Mouse (Mus musculus): ENCODE measurements at regions not wholly inside any gene's neighbourhood (a gene's known extent, or its start where the extent isn't known, plus 50 kb on each side); places are given as distances from the start of the nearest gene placed in this dataset.
A peak's percentile ranks its signal among the peaks of the same experiment; 100 is the strongest.

DNA sequence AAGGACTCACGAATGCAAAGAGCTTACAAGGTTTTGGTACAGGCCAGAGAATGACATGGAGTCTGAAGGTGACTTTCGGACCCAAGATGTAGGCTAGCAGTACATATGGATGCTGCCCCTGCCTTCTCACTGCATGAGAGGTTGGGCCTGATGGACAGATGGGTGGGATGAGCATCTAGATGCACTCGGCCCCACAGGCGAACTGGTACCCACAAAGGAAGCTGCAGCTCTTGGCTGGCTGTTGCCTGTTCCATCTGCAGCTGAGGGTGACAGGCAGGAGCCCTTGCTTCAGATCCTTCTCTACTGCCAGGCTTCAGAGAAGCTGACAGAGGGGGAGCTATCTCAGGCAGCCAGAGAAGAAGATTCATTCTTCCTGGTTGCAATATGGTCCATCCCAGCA, 216.8 kb upstream of the Tas2r119 start:
- no peaks in the 10 kb centered on the region for H3K4me1 ChIP-seq (ENCODE audit: insufficient read depth, low read length)
- WGBS = 90% methylated on average over 4 of the region's 4 CpGs
- H3K27me3 ChIP-seq (ENCODE audit: insufficient read depth, low read length) = no peaks in the 10 kb centered on the region
- H3K9ac ChIP-seq (replicated peaks; ENCODE audit: low read length, poor library complexity, severe bottlenecking) = no peak overlapping the region
- no peak overlapping the region for H3K27ac ChIP-seq (ENCODE audit: low read depth, low read length)
- no peak overlapping the region for H3K4me3 ChIP-seq (ENCODE audit: low read depth, low read length)
- DNase-seq (ENCODE audit: low spot score) = peak; percentile 27
- H3K36me3 ChIP-seq (ENCODE audit: insufficient read depth, low read length) = no peaks in the 10 kb centered on the region
- H3K9me3 ChIP-seq (ENCODE audit: low read length) = no peaks in the 10 kb centered on the region
- no peak for TF ChIP-seq CTCF (IDR thresholded peaks at IDR 0.05)
- ATAC-seq (ENCODE audit: low FRiP score) = no peak
- H3K4me2 ChIP-seq (ENCODE audit: low read depth, low read length, poor library complexity, severe bottlenecking) = no peak overlapping the region

DNA sequence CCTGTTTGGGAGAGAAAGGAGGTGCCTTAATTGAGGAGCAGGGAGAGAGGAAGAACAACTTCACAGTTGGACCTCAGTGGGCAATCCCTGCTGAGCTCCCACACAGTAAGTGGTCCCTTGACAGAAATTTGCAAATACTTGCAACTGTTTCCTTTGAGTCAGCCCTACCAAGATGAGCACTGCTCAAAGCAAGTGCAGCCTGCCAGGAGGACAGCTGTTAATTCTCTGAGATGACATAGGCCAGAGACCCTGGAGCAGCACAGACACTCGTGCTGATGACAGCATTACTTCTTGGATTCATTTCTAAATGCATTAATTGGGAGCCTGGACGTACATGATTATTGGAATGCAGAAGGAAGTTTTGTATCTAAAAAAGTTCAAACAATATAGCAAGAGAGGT, 215.1 kb upstream of the Tas2r119 start:
- Histone ChIP-seq H3K4me1 (ENCODE audit: insufficient read depth, low read length) (no peaks in the 10 kb centered on the region), H3K36me3 (ENCODE audit: insufficient read depth, low read length) (no peaks in the 10 kb centered on the region), H3K4me2 (ENCODE audit: low read depth, low read length, poor library complexity, severe bottlenecking) (no peak overlapping the region), H3K9ac (replicated peaks; ENCODE audit: low read length, poor library complexity, severe bottlenecking) (no peak overlapping the region), H3K4me3 (ENCODE audit: low read depth, low read length) (no peak overlapping the region), H3K9me3 (ENCODE audit: low read length) (no peaks in the 10 kb centered on the region), H3K27me3 (ENCODE audit: insufficient read depth, low read length) (no peaks in the 10 kb centered on the region), H3K27ac (ENCODE audit: low read depth, low read length) (no peak overlapping the region)
- no peak for ATAC-seq (ENCODE audit: low FRiP score)
- peak; percentile 43 for DNase-seq (ENCODE audit: low spot score)
- no peak for TF ChIP-seq CTCF (IDR thresholded peaks at IDR 0.05)
- WGBS = 63% methylated on average over 2 of the region's 2 CpGs

DNA sequence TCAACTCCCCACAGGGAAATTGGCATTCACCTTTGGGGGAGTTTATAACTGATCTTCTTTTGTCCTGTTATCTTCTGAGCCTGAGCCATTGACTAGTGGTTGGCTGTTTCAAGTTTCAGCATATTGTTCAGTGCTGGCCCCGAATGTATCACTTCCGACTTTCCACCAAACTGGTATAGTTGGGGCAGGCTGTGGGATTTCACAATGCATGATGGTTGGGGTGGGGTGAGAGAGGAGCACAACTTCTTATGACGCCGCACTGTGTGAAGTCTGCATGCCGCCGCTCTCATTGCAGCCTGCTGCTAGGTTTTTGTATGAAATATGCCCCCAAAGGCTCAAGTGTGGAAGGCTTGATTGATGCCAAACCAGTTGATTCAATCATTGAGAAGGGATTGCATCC, 212.2 kb upstream of the Tas2r119 start:
- Histone ChIP-seq H3K9me3 (ENCODE audit: low read length) (no peaks in the 10 kb centered on the region), H3K9ac (replicated peaks; ENCODE audit: low read length, poor library complexity, severe bottlenecking) (no peak overlapping the region), H3K27me3 (ENCODE audit: insufficient read depth, low read length) (no peaks in the 10 kb centered on the region), H3K4me1 (ENCODE audit: insufficient read depth, low read length) (no peaks in the 10 kb centered on the region), H3K4me3 (ENCODE audit: low read depth, low read length) (no peak overlapping the region), H3K27ac (ENCODE audit: low read depth, low read length) (no peak overlapping the region), H3K36me3 (ENCODE audit: insufficient read depth, low read length) (no peaks in the 10 kb centered on the region), H3K4me2 (ENCODE audit: low read depth, low read length, poor library complexity, severe bottlenecking) (no peak overlapping the region)
- ATAC-seq (ENCODE audit: low FRiP score) (no peak), DNase-seq (ENCODE audit: low spot score) (no peak)
- 93% methylated on average over 6 of the region's 6 CpGs for WGBS
- TF ChIP-seq CTCF (IDR thresholded peaks at IDR 0.05) = no peak

DNA sequence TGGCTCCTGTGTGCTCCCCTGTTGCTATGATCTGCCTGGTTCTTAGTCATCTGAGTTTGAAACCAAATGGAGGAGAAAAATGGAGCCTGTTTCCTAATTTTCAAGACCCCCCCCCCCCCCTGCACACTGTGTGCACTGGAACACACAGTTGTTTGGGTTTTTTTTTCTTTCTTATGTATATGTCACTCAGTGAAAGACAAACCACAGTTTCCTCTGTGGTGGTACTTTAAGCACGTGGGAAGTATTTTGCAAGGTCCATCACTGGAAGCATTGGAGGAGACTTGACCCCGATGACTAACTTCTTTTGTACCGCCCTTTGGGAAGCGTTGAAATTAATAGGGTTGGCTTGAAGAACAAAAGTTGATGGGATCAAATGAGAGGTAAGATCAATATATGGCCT, 211.5 kb upstream of the Tas2r119 start:
- no peaks in the 10 kb centered on the region for H3K27me3 ChIP-seq (ENCODE audit: insufficient read depth, low read length)
- DNase-seq (ENCODE audit: low spot score) (no peak), ATAC-seq (ENCODE audit: low FRiP score) (no peak)
- TF ChIP-seq CTCF (IDR thresholded peaks at IDR 0.05) = no peak
- H3K4me3 ChIP-seq (ENCODE audit: low read depth, low read length) = no peak overlapping the region
- no peak overlapping the region for H3K27ac ChIP-seq (ENCODE audit: low read depth, low read length)
- H3K4me2 ChIP-seq (ENCODE audit: low read depth, low read length, poor library complexity, severe bottlenecking) = no peak overlapping the region
- H3K4me1 ChIP-seq (ENCODE audit: insufficient read depth, low read length) = no peaks in the 10 kb centered on the region
- H3K9ac ChIP-seq (replicated peaks; ENCODE audit: low read length, poor library complexity, severe bottlenecking) = no peak overlapping the region
- WGBS = 93% methylated on average over 4 of the region's 4 CpGs
- H3K36me3 ChIP-seq (ENCODE audit: insufficient read depth, low read length) = no peaks in the 10 kb centered on the region
- no peaks in the 10 kb centered on the region for H3K9me3 ChIP-seq (ENCODE audit: low read length)

DNA sequence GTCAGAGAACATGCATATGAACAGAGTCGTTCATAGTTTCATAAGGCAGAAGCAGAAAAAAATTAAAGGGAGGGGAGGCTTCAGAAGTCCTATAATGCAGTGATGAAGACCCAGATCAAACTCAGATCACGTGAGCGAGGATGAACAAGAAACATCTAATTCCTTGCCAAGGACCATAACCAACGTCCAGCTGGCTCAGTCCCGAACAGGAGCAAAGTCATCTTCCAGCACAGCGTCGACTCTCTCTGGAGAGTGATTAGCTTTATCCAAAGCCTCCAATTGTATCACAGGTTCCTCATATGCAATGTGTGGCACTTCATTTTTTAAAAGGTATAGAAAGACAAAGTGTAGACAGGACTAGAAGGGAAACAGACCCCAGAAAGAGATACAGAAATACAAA, 204.2 kb upstream of the Tas2r119 start:
- Histone ChIP-seq H3K27ac (ENCODE audit: low read depth, low read length) (no peak overlapping the region), H3K27me3 (ENCODE audit: insufficient read depth, low read length) (no peaks in the 10 kb centered on the region), H3K9me3 (ENCODE audit: low read length) (no peaks in the 10 kb centered on the region), H3K36me3 (ENCODE audit: insufficient read depth, low read length) (no peaks in the 10 kb centered on the region), H3K4me3 (ENCODE audit: low read depth, low read length) (no peak overlapping the region), H3K9ac (replicated peaks; ENCODE audit: low read length, poor library complexity, severe bottlenecking) (no peak overlapping the region), H3K4me2 (ENCODE audit: low read depth, low read length, poor library complexity, severe bottlenecking) (no peak overlapping the region), H3K4me1 (ENCODE audit: insufficient read depth, low read length) (no peaks in the 10 kb centered on the region)
- WGBS = 91% methylated on average over 7 of the region's 7 CpGs
- TF ChIP-seq CTCF (IDR thresholded peaks at IDR 0.05) = no peak
- ATAC-seq (ENCODE audit: low FRiP score) (no peak), DNase-seq (ENCODE audit: low spot score) (no peak)

DNA sequence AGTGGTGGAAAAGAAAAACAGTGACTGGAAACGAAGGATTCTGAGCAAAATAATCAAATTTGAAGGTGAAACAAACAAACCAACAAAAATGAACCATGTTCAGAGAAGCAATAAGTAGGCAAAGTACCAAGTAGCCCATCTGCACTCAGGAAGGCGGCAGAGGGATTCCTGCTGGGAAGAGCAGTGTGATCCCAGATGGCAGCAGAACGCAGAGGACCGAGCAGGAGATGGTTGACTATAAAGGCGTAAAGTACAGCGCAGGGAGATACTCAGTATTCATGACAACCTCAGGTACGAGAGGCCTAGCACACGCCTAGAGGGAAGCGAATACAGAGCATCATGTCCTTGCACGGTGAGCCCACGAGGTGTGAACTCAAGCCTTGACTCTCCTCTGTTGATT, 203.2 kb upstream of the Tas2r119 start:
- DNase-seq (ENCODE audit: low spot score) (peak; percentile 31), ATAC-seq (ENCODE audit: low FRiP score) (no peak)
- no peak for TF ChIP-seq CTCF (IDR thresholded peaks at IDR 0.05)
- Histone ChIP-seq H3K27me3 (ENCODE audit: insufficient read depth, low read length) (no peaks in the 10 kb centered on the region), H3K4me1 (ENCODE audit: insufficient read depth, low read length) (no peaks in the 10 kb centered on the region), H3K4me3 (ENCODE audit: low read depth, low read length) (no peak overlapping the region), H3K27ac (ENCODE audit: low read depth, low read length) (no peak overlapping the region), H3K9me3 (ENCODE audit: low read length) (no peaks in the 10 kb centered on the region), H3K36me3 (ENCODE audit: insufficient read depth, low read length) (no peaks in the 10 kb centered on the region), H3K9ac (replicated peaks; ENCODE audit: low read length, poor library complexity, severe bottlenecking) (no peak overlapping the region), H3K4me2 (ENCODE audit: low read depth, low read length, poor library complexity, severe bottlenecking) (no peak overlapping the region)
- WGBS = 86% methylated on average over 11 of the region's 11 CpGs

DNA sequence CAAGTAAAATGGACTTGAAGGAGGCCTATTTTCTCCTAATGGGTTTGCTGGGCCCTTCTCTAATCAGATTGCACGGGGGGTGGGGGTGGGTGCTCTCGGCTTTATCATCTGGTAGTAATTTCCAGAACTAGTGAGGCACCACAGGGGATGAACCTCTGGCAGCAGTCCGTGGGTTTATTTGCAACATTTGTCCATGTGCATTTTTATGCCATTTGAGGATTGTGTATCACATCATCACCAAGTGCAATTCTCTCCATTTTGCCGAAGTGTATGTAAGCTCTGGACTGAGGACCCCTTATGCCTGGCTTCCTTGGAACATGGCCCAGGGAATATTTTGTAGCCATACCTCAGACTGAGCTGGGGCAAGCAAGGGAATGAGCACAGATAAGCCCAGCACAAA, 200.6 kb upstream of the Tas2r119 start:
- ATAC-seq (ENCODE audit: low FRiP score) (no peak), DNase-seq (ENCODE audit: low spot score) (no peak)
- Histone ChIP-seq H3K4me2 (ENCODE audit: low read depth, low read length, poor library complexity, severe bottlenecking) (no peak overlapping the region), H3K27ac (ENCODE audit: low read depth, low read length) (no peak overlapping the region), H3K9ac (replicated peaks; ENCODE audit: low read length, poor library complexity, severe bottlenecking) (no peak overlapping the region), H3K4me3 (ENCODE audit: low read depth, low read length) (no peak overlapping the region), H3K27me3 (ENCODE audit: insufficient read depth, low read length) (no peaks in the 10 kb centered on the region), H3K9me3 (ENCODE audit: low read length) (no peaks in the 10 kb centered on the region), H3K36me3 (ENCODE audit: insufficient read depth, low read length) (no peaks in the 10 kb centered on the region), H3K4me1 (ENCODE audit: insufficient read depth, low read length) (no peaks in the 10 kb centered on the region)
- TF ChIP-seq CTCF (IDR thresholded peaks at IDR 0.05) = no peak
- WGBS = 71% methylated on average over 4 of the region's 4 CpGs

Measured in midbrain, postnatal 0 days (tissue).